20 mouse cellular contexts compared by ENCODE assay signal in genomic region chr6:50346204-50346603, GRCm38 (mm10).
A peak's percentile ranks its signal among the peaks of the same experiment; 100 is the strongest.
DNase-seq lines count a peak whose midpoint lies in the region; ATAC-seq and TF ChIP-seq lines count a peak whose summit lies in the region.
"Had no signal": no experiment of that assay in that cellular context is flagged by ENCODE, and none has a peak within 500 bp of the region (broad histone marks: within the 10 kb centered on the region; RNA-seq: fewer than 3 reads in every experiment).

No protein-coding gene starts in this region.

- no peak for ATAC-seq in kidney, embryonic 16.5 days (ENCODE audit: low FRiP score, low TSS enrichment)
- no peak for ATAC-seq in forebrain, embryonic 13.5 days
- ATAC-seq: CD4-positive, CD25-positive, alpha-beta regulatory T cell, adult 4 months; forebrain, embryonic 15.5 days had no signal

- H3K4me3 ChIP-seq in kidney, adult 2 months (ENCODE audit: insufficient read depth, low read depth, low read length) = no peak overlapping the region
- no peak overlapping the region for H3K4me3 ChIP-seq in kidney, embryonic 16.5 days (ENCODE audit: low read length)
- no peak overlapping the region for H3K4me3 ChIP-seq in forebrain, embryonic 13.5 days
- H3K4me3 ChIP-seq: embryonic facial prominence, embryonic 12.5 days; embryonic facial prominence, embryonic 15.5 days; forebrain, embryonic 15.5 days; hindbrain, embryonic 12.5 days; hindbrain, embryonic 15.5 days had no signal

- H3K36me3 ChIP-seq in kidney, adult 2 months (ENCODE audit: control insufficient read depth, insufficient read depth, low read length) = peaks cover 2% of the 10 kb centered on the region; the same call in 1 of the 2 replicates
- H3K36me3 ChIP-seq in kidney, embryonic 16.5 days (ENCODE audit: insufficient read depth, low read length) = no peaks in the 10 kb centered on the region
- no peaks in the 10 kb centered on the region for H3K36me3 ChIP-seq in forebrain, embryonic 13.5 days (ENCODE audit: poor library complexity, severe bottlenecking)
- H3K36me3 ChIP-seq: embryonic facial prominence, embryonic 12.5 days; forebrain, embryonic 15.5 days; hindbrain, embryonic 12.5 days; hindbrain, embryonic 15.5 days had no signal

- peak; percentile 78 for DNase-seq in kidney, adult 2 months
- peak; percentile 54 for DNase-seq in kidney, postnatal 10 days
- peak; percentile 56 to 76 for DNase-seq in kidney, postnatal 36 days
- no peak for DNase-seq in gastrocnemius, adult 8-10 months (ENCODE audit: low spot score in 2 of 2)
- DNase-seq: adrenal gland, adult 2 months; adrenal gland, postnatal 14 days; cerebellum, adult 11 months; cerebellum, adult 2 months; cerebellum, adult 9-11 months; gastrocnemius, postnatal 14 days; heart, adult 11 months had no signal

- H3K27me3 ChIP-seq in kidney, adult 2 months (replicated peaks; ENCODE audit: control insufficient read depth, insufficient read depth, low read length) = no peaks in the 10 kb centered on the region
- H3K27me3 ChIP-seq in kidney, embryonic 16.5 days (ENCODE audit: insufficient read depth, low read length) = no peaks in the 10 kb centered on the region
- H3K27me3 ChIP-seq in forebrain, embryonic 13.5 days = no peaks in the 10 kb centered on the region
- H3K27me3 ChIP-seq: embryonic facial prominence, embryonic 12.5 days; embryonic facial prominence, embryonic 15.5 days; forebrain, embryonic 15.5 days; hindbrain, embryonic 12.5 days; hindbrain, embryonic 15.5 days had no signal

- H3K4me1 ChIP-seq in kidney, adult 2 months (ENCODE audit: control insufficient read depth, insufficient read depth, low read length) = no peaks in the 10 kb centered on the region
- no peaks in the 10 kb centered on the region for H3K4me1 ChIP-seq in kidney, embryonic 16.5 days (ENCODE audit: insufficient read depth, low read length)
- H3K4me1 ChIP-seq in forebrain, embryonic 13.5 days = no peaks in the 10 kb centered on the region
- H3K4me1 ChIP-seq: embryonic facial prominence, embryonic 12.5 days; embryonic facial prominence, embryonic 15.5 days; forebrain, embryonic 15.5 days; hindbrain, embryonic 12.5 days; hindbrain, embryonic 15.5 days had no signal

- WGBS in kidney, adult 2 months = 58% methylated on average over 7 of the region's 7 CpGs
- WGBS in kidney, embryonic 16.5 days = 90% methylated on average over 7 of the region's 7 CpGs
- 94% methylated on average over 7 of the region's 7 CpGs for WGBS in forebrain, embryonic 13.5 days

- no peak overlapping the region for H3K4me2 ChIP-seq in kidney, embryonic 16.5 days (replicated peaks; ENCODE audit: low read depth, low read length)
- H3K4me2 ChIP-seq in forebrain, embryonic 13.5 days = no peak overlapping the region
- H3K4me2 ChIP-seq: embryonic facial prominence, embryonic 12.5 days; embryonic facial prominence, embryonic 15.5 days; forebrain, embryonic 15.5 days; heart, embryonic 11.5 days; hindbrain, embryonic 12.5 days; hindbrain, embryonic 15.5 days had no signal

- no peak for TF ChIP-seq POLR2A in kidney, adult 2 months (IDR thresholded peaks at IDR 0.05; ENCODE audit: low read depth, low read length)

- no peak for TF ChIP-seq CTCF in kidney, adult 2 months (conservative IDR thresholded peaks at IDR 0.05; ENCODE audit: insufficient read depth, insufficient read length, low read depth, low read length)

- H3K9me3 ChIP-seq in kidney, embryonic 16.5 days (ENCODE audit: low read length) = no peaks in the 10 kb centered on the region
- H3K9me3 ChIP-seq in forebrain, embryonic 13.5 days (replicated peaks) = no peaks in the 10 kb centered on the region
- H3K9me3 ChIP-seq: embryonic facial prominence, embryonic 12.5 days; embryonic facial prominence, embryonic 15.5 days; forebrain, embryonic 15.5 days; hindbrain, embryonic 12.5 days; hindbrain, embryonic 15.5 days had no signal

- H3K9ac ChIP-seq in kidney, embryonic 16.5 days (replicated peaks; ENCODE audit: low read length) = no peak overlapping the region
- no peak overlapping the region for H3K9ac ChIP-seq in forebrain, embryonic 13.5 days
- H3K9ac ChIP-seq: embryonic facial prominence, embryonic 12.5 days; embryonic facial prominence, embryonic 15.5 days; forebrain, embryonic 15.5 days; hindbrain, embryonic 12.5 days; hindbrain, embryonic 15.5 days had no signal

- H3K27ac ChIP-seq in kidney, adult 2 months (ENCODE audit: insufficient read depth, low read depth, low read length) = no peak overlapping the region
- H3K27ac ChIP-seq in kidney, embryonic 16.5 days (ENCODE audit: low read length) = no peak overlapping the region
- H3K27ac ChIP-seq in forebrain, embryonic 13.5 days = no peak overlapping the region
- H3K27ac ChIP-seq: embryonic facial prominence, embryonic 12.5 days; embryonic facial prominence, embryonic 15.5 days; forebrain, embryonic 15.5 days; hindbrain, embryonic 12.5 days; hindbrain, embryonic 15.5 days had no signal

Comparison
In these comparisons a context has a peak if more than half of its experiments do, and no peak if none do; other contexts are left out.
1. DNase-seq: peak in kidney, adult 2 months (single experiment), kidney, postnatal 10 days (single experiment) and kidney, postnatal 36 days (2 of 2); none in gastrocnemius, adult 8-10 months (0 of 2).